Mouse (Mus musculus) spleen, postnatal 14 days (tissue): ENCODE measurements around the gene Reps1.

Experiments used
- DNase-seq, 2 experiments: peaks; one replicate each; pipeline ENCODE4 v3.0.0; 2021 to 2022; ENCODE audit warnings: low spot score in 2 of 2

Reps1 gene

DNA sequence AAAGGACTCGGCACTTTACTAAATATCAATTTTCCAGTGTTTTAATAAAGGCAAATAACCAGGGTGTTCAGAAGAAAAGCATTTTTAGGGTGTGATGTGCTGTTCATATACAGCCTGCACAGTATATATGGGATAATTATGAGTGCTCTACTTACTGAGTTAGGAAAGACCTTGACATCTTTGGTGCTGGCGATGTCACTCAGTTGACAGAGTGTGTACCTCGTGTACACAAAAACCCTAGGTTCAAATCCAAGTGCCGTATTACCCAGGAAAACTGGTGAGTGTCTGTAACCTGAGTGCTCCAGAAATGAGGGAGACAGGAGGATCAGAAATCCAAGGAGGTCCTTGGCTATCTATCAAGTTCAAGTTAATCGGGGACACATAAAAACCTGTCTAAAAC is 84.0 kb downstream of the Reps1 start:
- DNase-seq: no peak

DNA sequence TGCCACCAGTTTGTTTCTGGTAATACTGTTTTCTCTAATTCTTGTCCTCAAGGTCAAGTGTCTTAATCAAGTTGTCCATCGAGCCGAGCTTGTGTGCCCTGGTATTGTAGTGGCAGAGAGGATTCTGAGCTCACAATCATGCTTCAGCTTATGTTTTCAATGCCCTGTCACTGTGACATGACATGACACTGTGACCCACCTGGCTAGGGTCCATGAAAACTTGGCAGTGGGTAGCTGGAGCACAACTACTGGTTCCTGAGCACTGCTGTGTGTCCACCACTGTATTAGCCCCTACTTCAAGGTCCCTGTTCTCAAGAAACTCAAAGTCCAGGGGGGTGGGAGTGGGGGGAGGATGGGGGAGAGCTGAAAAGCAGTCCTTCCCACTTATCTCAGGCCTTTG is 85.7 kb downstream of the Reps1 start:
- no peak for DNase-seq

DNA sequence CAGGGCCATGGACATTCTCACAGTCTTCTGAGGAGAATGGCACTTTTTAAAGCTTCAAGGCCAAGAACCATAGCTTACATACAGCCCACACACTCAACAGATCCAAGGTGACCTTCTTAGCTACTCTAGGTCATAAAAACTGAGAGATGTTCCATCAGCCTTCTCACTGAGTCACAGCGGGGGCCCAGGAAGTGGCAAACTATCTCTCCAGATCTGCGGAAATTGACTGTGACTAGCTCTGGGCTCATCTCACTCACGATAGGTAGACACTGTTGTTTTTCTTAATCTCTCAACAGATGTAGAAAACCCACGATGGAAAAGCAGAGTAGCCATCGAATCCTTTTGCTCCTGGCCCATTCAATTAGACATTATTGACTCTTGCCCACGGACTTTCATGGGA is 86.6 kb downstream of the Reps1 start:
- DNase-seq: no peak

GRCm38 (mm10) chr10:18147224-18147623 is 91.6 kb downstream of the Reps1 start:
- no peak for DNase-seq

DNA sequence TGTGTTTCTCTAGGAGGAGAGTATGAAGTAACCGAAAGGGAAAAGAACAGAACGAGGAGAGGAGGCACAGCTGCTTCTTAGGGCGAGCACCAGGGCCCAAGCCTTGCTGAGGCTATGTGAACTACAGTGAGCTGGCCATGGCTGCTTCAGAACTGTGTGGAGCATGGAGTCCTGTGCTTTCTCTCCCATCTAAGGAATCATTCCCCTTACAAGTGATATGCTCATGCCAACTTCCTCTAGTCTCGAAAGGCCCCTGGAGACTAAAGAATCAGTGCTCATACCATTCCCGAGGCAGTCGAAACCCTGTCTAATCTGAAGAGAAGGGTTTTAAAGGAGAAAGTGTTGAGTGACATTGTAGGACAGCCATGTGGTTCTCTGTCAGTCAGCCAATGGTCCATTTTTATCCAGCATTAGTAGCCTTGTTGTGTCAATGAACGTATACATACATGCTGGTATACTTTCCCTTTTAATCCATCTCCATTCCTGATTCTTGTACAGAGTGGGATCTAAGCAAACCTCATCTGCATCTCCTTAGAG is 106.8 kb downstream of the Reps1 start:
- no peak for DNase-seq
